Mouse (Mus musculus) bone marrow, adult 2 months (tissue): ENCODE measurements at regions not wholly inside any gene's neighbourhood (a gene's known extent, or its start where the extent isn't known, plus 50 kb on each side); places are given as distances from the start of the nearest gene placed in this dataset.

Experiments used
- CTCF ChIP-seq: fragments of 200-500 bp; IDR thresholded peaks from 2 replicates; pipeline ENCODE4 v1.5.1; 2011; ENCODE audit warnings: low read length, control low read depth; ENCODE audit not compliant: control insufficient read depth, insufficient read depth
- POLR2A ChIP-seq: fragments of 200-500 bp; IDR thresholded peaks from 2 replicates; pipeline ENCODE4 v1.6.1; 2011; ENCODE audit warnings: low read depth, mild to moderate bottlenecking, control low read depth, low read length, borderline replicate concordance; ENCODE audit not compliant: control insufficient read depth

DNA sequence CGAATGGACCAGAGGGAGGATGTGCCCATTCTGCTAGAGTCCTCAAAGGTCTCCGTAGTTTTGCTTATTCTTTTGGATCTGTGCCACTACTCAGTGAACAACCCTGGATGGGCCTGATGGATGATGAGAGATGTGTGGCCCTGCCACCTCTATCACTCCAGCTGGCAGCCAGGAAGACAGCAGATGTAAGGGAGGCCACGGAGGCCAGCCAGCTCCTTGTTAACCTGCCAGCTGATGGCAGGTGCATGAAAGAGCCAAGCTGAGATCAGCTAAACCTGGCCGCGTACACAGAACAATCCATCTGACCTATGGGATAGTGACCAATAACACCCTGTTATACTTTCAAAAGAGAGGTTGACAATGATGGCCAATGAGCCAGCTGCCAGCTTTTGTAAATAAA, 352.6 kb downstream of the Etnk1 start:
- TF ChIP-seq CTCF (no peak), POLR2A (no peak)
